Mouse (Mus musculus) heart, embryonic 16.5 days (tissue): ENCODE data around the gene Hspa1b. TPM values are rescaled to one million over a fixed set of nuclear protein-coding genes. Genes with fewer than 3 reads are reported as not detected.
"Not testable (repeated sequence)": the region's sequence is repeated elsewhere in the genome, so short reads cannot be mapped to it uniquely, and the experiment has no call there.

Experiments used
- ATAC-seq: fragments of 200-750 bp; cut with Nextera tagmentation; replicated peaks from 2 replicates; pipeline ENCODE4 v1.8.0; 2017; ENCODE audit warnings: moderate number of reproducible peaks; ENCODE audit not compliant: insufficient read depth, low FRiP score; ENCODE audit errors: extremely low read depth
- H3K27ac ChIP-seq: fragments of 300-500 bp; sonication (generic); 2 replicates; pipeline ENCODE4 v1.5.1; 2014; ENCODE audit warnings: mild to moderate bottlenecking, low read length, control low read depth, moderate library complexity
- H3K27me3 ChIP-seq: fragments of 300-500 bp; sonication (generic); 2 replicates; pipeline ENCODE4 v1.6.1; 2014; ENCODE audit warnings: low read length, mixed read lengths; ENCODE audit not compliant: control insufficient read depth, insufficient read depth
- H3K36me3 ChIP-seq: fragments of 300-500 bp; sonication (generic); 2 replicates; pipeline ENCODE4 v1.6.1; 2014; ENCODE audit not compliant: control insufficient read depth, insufficient read depth
- H3K4me1 ChIP-seq: fragments of 300-500 bp; sonication (generic); 2 replicates; pipeline ENCODE4 v1.6.1; 2014; ENCODE audit warnings: low read length, mixed read lengths; ENCODE audit not compliant: control insufficient read depth, insufficient read depth
- H3K4me2 ChIP-seq: fragments of 300-500 bp; sonication (generic); 2 replicates; pipeline ENCODE4 v1.6.1; 2014; ENCODE audit warnings: low read depth, mild to moderate bottlenecking, control low read depth, low read length
- H3K4me3 ChIP-seq: fragments of 300-500 bp; sonication (generic); 2 replicates; pipeline ENCODE4 v1.5.1; 2014; ENCODE audit warnings: mild to moderate bottlenecking, control low read depth, low read length
- H3K9ac ChIP-seq: fragments of 300-500 bp; sonication (generic); 2 replicates; pipeline ENCODE4 v1.6.1; 2014; ENCODE audit warnings: low read length, control low read depth
- H3K9me3 ChIP-seq: fragments of 300-500 bp; sonication (generic); replicated peaks from 2 replicates; pipeline ENCODE4 v1.6.1; 2016; ENCODE audit warnings: low read length; ENCODE audit not compliant: control insufficient read depth
- WGBS: fragments of 180-500 bp; shearing (Covaris S2); extraction: QIAGEN DNeasy Blood & Tissue Kit; methylation state at CpG from one replicate; pipeline ENCODE4 v1.1.7; 2014; 5-methylcytosine and 5-hydroxymethylcytosine counted together
- polyA plus RNA-seq: library from polyadenylated mRNA; unstranded; fragments of >200 nt; fragmentation: Nextera tagmentation; extraction: Ambion mirVana; gene quantifications from 2 replicates; pipeline ENCODE4 v1.2.1, GENCODE M21; 2015

Hspa1b gene
- polyA plus RNA-seq, 1 experiment from 2014 or later: 0.18 TPM

DNA sequence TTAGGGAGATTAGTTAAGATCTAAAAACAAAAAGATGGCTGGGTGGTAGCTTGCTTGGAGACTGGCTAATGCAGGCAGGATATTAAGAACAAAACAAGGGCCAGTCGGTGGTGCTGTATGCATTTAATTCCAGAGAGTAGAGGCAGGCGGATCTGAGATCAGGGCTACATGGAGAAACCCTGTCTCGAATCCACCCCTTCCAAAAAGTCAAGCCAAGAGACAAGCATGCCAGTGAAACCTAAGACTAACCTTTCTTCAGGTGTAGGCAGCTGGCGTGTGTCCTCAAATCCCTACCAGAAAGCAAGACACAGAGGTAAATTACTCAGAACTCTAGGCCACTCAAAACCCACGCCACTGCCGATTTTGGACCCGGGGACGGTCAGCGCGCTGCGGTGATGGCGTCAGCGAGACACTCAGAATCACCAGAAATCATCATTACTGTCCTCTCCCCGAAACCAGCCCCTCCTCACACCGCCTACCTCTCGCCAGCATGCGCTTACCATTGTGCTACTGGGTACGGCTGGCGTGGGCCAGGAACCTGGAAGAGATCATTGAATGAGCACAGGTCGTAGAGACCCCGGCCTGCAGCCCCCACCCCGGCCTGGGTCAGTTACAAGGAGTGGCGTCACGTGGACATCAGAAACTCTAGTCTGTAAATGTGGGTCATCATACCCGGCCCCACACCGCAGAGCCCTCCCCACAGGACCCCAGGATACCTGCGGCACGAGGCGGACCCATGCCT, 7.2 kb downstream of the Hspa1b start:
- H3K27me3 ChIP-seq: no peaks in the 10 kb centered on the region

DNA sequence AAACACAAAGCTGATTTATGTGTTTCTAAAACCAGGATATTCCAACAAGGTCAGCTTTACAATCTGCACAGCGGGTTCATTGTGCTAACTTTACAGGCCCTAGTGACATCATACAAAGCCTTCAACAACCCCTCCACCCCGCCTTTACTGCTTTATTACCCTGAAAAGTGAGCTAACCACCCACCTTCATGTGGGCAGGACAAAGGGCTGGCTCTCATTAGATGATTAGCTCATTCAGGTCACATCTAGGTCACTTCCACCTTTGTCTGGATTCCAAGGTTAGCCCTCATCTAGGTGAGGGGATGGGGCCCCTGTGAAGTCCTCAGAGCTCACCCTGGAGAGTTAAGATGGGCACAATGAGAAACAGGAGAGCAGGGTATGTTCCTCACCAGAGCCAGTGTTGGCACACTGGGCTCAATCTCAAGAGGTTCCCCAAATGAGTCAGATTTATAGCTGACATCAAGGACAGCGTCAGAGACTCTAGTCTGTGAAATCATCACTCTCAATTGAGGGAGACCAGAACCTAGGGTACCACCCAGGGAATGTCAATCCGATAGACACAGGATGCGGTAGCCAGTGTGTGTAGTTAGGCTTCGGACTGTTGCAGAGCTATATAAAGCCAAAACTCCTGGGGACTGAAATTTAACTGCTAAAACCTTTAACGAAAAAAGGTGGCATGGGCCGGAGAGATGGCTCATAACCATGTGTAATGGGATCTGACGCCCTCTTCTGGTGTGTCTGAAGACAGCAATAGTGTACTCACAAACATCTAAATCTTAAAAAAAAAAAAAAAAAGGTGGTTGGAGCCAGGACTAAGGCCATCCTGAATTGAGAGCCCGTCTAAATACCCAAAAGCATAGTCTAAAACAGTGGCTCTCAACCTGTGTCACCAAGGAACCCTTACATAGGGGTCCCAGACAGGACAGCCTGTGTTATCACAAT, 8.3 kb downstream of the Hspa1b start:
- H3K4me3 ChIP-seq: peak overlapping the region; percentile 62
- no peak for ATAC-seq
- no peaks in the 10 kb centered on the region for H3K27me3 ChIP-seq
- WGBS: 29% methylated on average over 10 of the region's 10 CpGs
- H3K27ac ChIP-seq: peak overlapping the region; percentile 55
- H3K4me1 ChIP-seq: peaks cover 10% of the 10 kb centered on the region
- H3K9ac ChIP-seq: peak overlapping the region; percentile 77
- H3K36me3 ChIP-seq: peaks cover 12% of the 10 kb centered on the region
- H3K4me2 ChIP-seq: peak overlapping the region; percentile 74
- no peaks in the 10 kb centered on the region for H3K9me3 ChIP-seq

More for the DNA sequence above, 7.2 kb downstream of the Hspa1b start:
- Histone ChIP-seq H3K9me3 (no peaks in the 10 kb centered on the region), H3K4me1 (peaks cover 10% of the 10 kb centered on the region), H3K4me3 (peak overlapping the region; percentile 62), H3K27ac (peak overlapping the region; percentile 55), H3K36me3 (peaks cover 12% of the 10 kb centered on the region), H3K9ac (peak overlapping the region; percentile 77), H3K4me2 (peak overlapping the region; percentile 74)
- under 1% methylated on average over 29 of the region's 29 CpGs for WGBS
- no peak for ATAC-seq

DNA sequence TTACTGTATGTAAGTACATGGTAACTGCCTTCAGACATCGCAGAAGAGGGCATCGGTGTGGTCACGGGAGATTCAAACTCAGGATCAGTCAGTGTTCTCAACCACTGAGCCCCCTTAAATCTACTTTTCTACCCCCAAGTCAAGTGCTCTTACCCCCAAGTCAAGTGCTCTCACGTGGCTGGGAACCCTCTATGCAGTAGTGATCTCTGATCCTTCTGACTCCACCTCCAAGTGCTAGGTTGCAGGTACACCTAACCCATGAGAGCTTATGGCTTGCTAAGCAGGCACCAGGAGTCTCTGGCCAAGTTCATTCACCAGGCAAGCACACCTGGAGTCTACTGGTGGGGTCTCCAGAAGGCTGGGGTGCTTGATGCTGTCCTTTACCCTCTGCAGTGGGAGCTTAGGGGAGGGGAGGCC, 9.5 kb downstream of the Hspa1b start:
- 50% methylated on average over 4 of the region's 4 CpGs for WGBS
- no peaks in the 10 kb centered on the region for H3K27me3 ChIP-seq
- H3K36me3 ChIP-seq: peaks cover 12% of the 10 kb centered on the region
- no peak overlapping the region for H3K4me3 ChIP-seq
- H3K4me2 ChIP-seq: no peak overlapping the region
- H3K27ac ChIP-seq: no peak overlapping the region
- no peak for ATAC-seq
- no peak overlapping the region for H3K9ac ChIP-seq
- H3K4me1 ChIP-seq: peaks cover 10% of the 10 kb centered on the region
- H3K9me3 ChIP-seq: no peaks in the 10 kb centered on the region

DNA sequence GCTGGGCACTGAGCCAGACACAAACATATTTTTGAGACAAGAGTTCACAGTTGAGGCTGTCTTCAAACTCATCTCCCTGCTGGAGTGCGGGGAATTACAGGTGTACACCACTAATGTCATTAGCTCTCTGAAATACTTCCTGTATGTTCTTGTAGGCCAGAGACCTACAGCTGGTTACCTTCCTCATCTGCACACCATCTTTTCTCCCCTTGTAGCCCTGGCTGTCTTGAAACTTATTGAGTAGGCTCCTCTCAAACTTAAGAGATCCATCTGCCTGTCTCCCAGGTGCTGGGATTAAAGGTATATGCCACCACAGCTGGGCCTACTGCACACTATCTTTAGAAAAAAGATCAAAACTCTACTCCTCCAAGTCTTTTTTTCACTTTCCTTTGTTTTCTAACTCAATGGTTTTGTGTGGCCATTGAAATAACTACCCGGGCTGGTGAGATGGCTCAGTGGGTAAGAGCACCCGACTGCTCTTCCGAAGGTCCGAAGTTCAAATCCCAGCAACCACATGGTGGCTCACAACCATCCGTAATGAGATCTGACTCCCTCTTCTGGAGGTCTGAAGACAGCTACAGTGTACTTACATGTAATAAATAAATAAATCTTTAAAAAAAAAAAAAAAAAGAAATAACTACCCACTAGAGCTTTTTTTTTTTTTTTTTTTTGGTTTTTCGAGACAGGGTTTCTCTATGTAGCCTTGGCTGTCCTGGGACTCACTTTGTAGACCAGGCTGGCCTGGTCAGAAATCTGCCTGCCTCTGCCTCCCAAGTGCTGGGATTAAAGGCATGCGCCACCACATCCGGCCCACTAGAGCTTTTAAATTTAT, 10.1 kb downstream of the Hspa1b start:
- H3K4me3 ChIP-seq, H3K27me3 ChIP-seq, H3K9ac ChIP-seq, H3K9me3 ChIP-seq, H3K27ac ChIP-seq, ATAC-seq, H3K4me2 ChIP-seq: not testable (repeated sequence)
- 63% methylated on average over 9 of the region's 9 CpGs for WGBS
- peaks cover 10% of the 10 kb centered on the region for H3K4me1 ChIP-seq
- peaks cover 12% of the 10 kb centered on the region for H3K36me3 ChIP-seq

DNA sequence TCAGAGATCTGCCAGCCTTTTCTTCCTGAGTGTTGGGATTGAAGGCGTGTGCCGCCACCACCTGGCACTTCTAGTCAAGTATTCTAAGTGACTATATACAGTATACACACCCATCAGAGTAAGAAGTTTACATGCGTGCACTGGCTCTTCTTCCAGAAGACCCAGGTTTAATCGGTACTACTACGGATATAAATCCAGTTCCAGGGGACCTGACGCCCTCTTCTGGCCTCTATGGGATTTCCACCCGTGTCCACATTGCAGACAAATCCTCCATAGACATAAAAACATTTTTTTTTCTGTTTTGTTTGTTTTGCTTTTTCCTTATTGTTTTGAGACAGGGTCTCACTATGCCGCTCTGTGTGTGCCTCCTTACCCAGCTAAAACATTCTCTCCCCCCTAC, 11.4 kb downstream of the Hspa1b start:
- WGBS: 24% methylated on average over 8 of the region's 8 CpGs
- no peak for ATAC-seq
- Histone ChIP-seq H3K4me2 (no peak overlapping the region), H3K27me3 (no peaks in the 10 kb centered on the region), H3K36me3 (peaks cover 12% of the 10 kb centered on the region), H3K27ac (no peak overlapping the region), H3K4me3 (no peak overlapping the region), H3K4me1 (peaks cover 10% of the 10 kb centered on the region), H3K9me3 (no peaks in the 10 kb centered on the region), H3K9ac (no peak overlapping the region)

DNA sequence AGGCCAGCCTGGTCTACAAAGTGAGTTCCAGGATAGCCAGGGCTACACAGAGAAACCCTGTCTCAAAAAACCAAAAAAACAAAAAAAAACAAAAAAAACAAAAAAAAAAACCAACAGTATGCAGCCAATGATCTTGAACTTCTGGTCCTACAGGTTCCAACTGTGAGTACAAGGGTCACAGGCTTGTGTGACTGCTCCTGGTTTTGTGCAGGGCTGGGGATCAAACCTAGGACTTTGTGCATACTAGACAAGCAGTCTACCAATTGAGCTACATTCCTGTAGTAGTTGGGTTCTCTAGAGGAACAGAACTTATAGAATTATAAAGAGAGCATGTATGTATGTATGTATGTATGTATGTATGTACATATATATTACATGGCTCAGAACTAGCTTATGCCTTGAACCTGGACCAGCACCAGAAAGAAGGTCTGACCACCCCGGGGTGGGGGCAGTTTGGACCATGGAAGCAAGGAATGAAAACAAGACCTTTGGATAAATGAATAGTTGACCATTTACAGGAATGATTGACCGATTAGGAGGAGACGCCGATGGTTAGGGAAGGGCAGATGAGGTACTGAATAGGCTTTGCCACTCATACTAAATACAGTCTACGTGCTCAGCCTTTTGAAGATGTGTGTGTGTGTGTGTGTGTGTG, 12.4 kb downstream of the Hspa1b start:
- Histone ChIP-seq H3K27ac (no peak overlapping the region), H3K27me3 (no peaks in the 10 kb centered on the region), H3K4me1 (peaks cover 13% of the 10 kb centered on the region), H3K9me3 (no peaks in the 10 kb centered on the region), H3K4me2 (no peak overlapping the region), H3K4me3 (no peak overlapping the region), H3K36me3 (peaks cover 12% of the 10 kb centered on the region), H3K9ac (no peak overlapping the region)
- 86% methylated on average over 5 of the region's 5 CpGs for WGBS
- no peak for ATAC-seq

DNA sequence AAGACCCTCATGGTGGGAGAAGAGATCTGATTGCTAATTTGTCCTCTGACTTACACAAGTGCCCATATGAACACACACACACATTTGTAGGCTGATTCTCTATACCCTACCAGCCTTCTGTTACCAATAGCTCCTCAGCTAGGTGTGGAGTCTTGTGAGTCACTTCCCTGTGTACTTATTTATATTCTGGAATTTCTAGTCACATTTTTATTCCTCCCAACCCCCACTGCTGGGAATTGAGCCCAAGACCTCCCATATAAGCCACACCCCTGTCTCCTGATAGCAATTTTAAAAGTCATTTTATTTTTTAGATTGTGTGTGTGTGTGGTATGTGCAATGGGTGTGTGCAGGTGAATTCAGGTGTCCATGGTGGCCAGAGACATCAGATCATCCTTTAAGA, 14.7 kb downstream of the Hspa1b start:
- Histone ChIP-seq H3K27ac (no peak overlapping the region), H3K4me2 (no peak overlapping the region), H3K4me3 (no peak overlapping the region), H3K36me3 (peaks cover under 1% of the 10 kb centered on the region; the same call in 1 of the 2 replicates), H3K27me3 (no peaks in the 10 kb centered on the region), H3K4me1 (peaks cover 6% of the 10 kb centered on the region), H3K9ac (no peak overlapping the region), H3K9me3 (no peaks in the 10 kb centered on the region)
- ATAC-seq: no peak

DNA sequence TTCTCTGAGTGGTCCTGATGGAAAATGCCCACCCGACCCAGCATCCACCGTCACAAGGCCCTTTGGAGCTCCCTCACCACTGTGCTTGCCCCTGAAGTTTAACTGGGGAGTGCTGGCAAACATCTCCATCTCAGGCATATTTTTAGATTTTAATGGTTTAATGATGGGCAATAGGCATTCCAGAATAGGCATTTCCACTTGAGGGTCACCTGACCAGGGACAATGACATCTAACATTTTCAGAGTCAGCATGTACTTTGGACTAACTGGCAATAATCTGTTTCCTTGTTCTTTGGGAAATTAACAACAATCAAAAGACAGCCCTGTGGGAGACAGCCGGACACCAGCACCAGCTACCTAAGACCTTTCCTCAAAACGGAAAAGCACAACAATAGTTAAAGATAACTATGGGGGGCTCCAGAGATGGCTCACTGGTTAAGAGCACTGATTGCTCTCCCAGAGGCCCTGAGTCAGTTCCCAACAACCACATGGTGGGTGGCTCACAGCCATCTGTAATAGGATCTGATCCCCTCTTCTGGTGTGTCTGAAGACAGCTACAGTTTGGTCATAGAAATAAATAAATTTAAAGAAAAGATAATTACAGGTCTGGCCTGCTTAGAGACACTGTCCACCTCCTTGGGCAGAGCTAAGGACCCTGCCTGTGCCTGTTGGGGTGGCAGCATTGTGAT, 15.8 kb downstream of the Hspa1b start:
- WGBS: 77% methylated on average over 4 of the region's 4 CpGs

More for the DNA sequence above, 15.8 kb downstream of the Hspa1b start:
- H3K27me3 ChIP-seq: no peaks in the 10 kb centered on the region
- H3K4me1 ChIP-seq: peaks cover 6% of the 10 kb centered on the region
- H3K4me3 ChIP-seq: no peak overlapping the region
- no peak for ATAC-seq
- H3K9me3 ChIP-seq: no peaks in the 10 kb centered on the region
- no peak overlapping the region for H3K9ac ChIP-seq
- H3K27ac ChIP-seq: no peak overlapping the region
- no peaks in the 10 kb centered on the region for H3K36me3 ChIP-seq
- H3K4me2 ChIP-seq: no peak overlapping the region
